Mouse (Mus musculus) kidney, adult 18-20 months (tissue): Measurements from ENCODE around the gene Tmem268.

Source experiments
- DNase-seq: peaks from one replicate; pipeline ENCODE4 v3.0.0; 2021

Gene Tmem268

GRCm38 (mm10) chr4:63604945-63605344 lies 46.4 kb downstream of the Tmem268 start, which contains the start of gene Gm11213:
Gene Gm11213, minus strand, starts transcription at chr4:63605261.
- DNase-seq, result no peak

GRCm38 (mm10) chr4:63605545-63605944 lies 47.0 kb downstream of the Tmem268 start:
- no peak for DNase-seq

GRCm38 (mm10) chr4:63605968-63606367 lies 47.4 kb downstream of the Tmem268 start:
- DNase-seq, result no peak

GRCm38 (mm10) chr4:63608391-63608790 lies 49.8 kb downstream of the Tmem268 start:
- no peak for DNase-seq

- DNase-seq, result no peak
These were observed 63.3 kb downstream of the Tmem268 start for GRCm38 (mm10) chr4:63621861-63622260.

- DNase-seq, result no peak
These were observed 63.8 kb downstream of the Tmem268 start, which contains the start of gene Tex48 for GRCm38 (mm10) chr4:63622378-63622835. Gene Tex48, minus strand, starts transcription at chr4:63622428.

GRCm38 (mm10) chr4:63625563-63626080 lies 67.0 kb downstream of the Tmem268 start:
- no peak for DNase-seq

- no peak for DNase-seq
These were observed 68.5 kb downstream of the Tmem268 start for GRCm38 (mm10) chr4:63627111-63627510.

GRCm38 (mm10) chr4:63633181-63633580 lies 74.6 kb downstream of the Tmem268 start:
- DNase-seq, result no peak
